Mouse (Mus musculus) kidney, postnatal 0 days (tissue): ENCODE measurements around the gene Apobec3. TPM values are rescaled to one million over a fixed set of nuclear protein-coding genes. Genes with fewer than 3 reads are reported as not detected.
A peak's percentile ranks its signal among the peaks of the same experiment; 100 is the strongest.

Source experiments
- ATAC-seq: fragments of 200-750 bp; cut with Nextera tagmentation; replicated peaks from 2 replicates; pipeline ENCODE4 v1.8.0; 2017; ENCODE audit warnings: low read depth, moderate number of reproducible peaks, moderate TSS enrichment, moderate library complexity; ENCODE audit not compliant: low FRiP score
- DNase-seq: peaks from one replicate; pipeline ENCODE4 v3.0.0-alpha.2; 2016; ENCODE audit warnings: low spot score
- H3K27ac ChIP-seq: fragments of 300-500 bp; sonication (generic); 2 replicates; pipeline ENCODE4 v1.5.1; 2014; ENCODE audit warnings: mild to moderate bottlenecking
- H3K27me3 ChIP-seq: fragments of 300-500 bp; sonication (generic); 2 replicates; pipeline ENCODE4 v1.6.1; 2014; ENCODE audit warnings: low read length, mixed read lengths; ENCODE audit not compliant: insufficient read depth
- H3K36me3 ChIP-seq: fragments of 300-500 bp; sonication (generic); 2 replicates; pipeline ENCODE4 v1.6.1; 2014; ENCODE audit warnings: low read length, mixed read lengths; ENCODE audit not compliant: insufficient read depth
- H3K4me1 ChIP-seq: fragments of 300-500 bp; sonication (generic); replicated peaks from 2 replicates; pipeline ENCODE4 v1.6.1; 2014; ENCODE audit warnings: antibody characterized with exemption, low read length, mixed read lengths; ENCODE audit not compliant: insufficient read depth
- H3K4me2 ChIP-seq: fragments of 300-500 bp; sonication (generic); 2 replicates; pipeline ENCODE4 v1.6.1; 2014; ENCODE audit warnings: mild to moderate bottlenecking, low read length, moderate library complexity, mixed read lengths
- H3K4me3 ChIP-seq: fragments of 300-500 bp; sonication (generic); replicated peaks from 2 replicates; pipeline ENCODE4 v1.5.1; 2014; ENCODE audit warnings: low read depth, low read length
- H3K9ac ChIP-seq: fragments of 300-500 bp; sonication (generic); 2 replicates; pipeline ENCODE4 v1.6.1; 2014; ENCODE audit warnings: low read depth, low read length
- H3K9me3 ChIP-seq: fragments of 300-500 bp; sonication (generic); replicated peaks from 2 replicates; pipeline ENCODE4 v1.6.1; 2016; ENCODE audit warnings: low read length, inconsistent platforms, mixed read lengths
- CTCF ChIP-seq: IDR thresholded peaks from 2 replicates; pipeline ENCODE4 v1.5.1; 2016; ENCODE audit warnings: antibody characterized with exemption, low read depth, mild to moderate bottlenecking, moderate library complexity
- WGBS: fragments of 180-500 bp; shearing (Covaris S2); extraction: QIAGEN DNeasy Blood & Tissue Kit; methylation state at CpG from one replicate; pipeline ENCODE4 v1.1.7; 2014; 5-methylcytosine and 5-hydroxymethylcytosine counted together
- polyA plus RNA-seq: library from polyadenylated mRNA; unstranded; fragments of >200 nt; fragmentation: Nextera tagmentation; extraction: Ambion mirVana; gene quantifications from 2 replicates; pipeline ENCODE4 v1.2.1, GENCODE M21; 2015

Gene Apobec3
- polyA plus RNA-seq, 1 experiment from 2014 or later, result 26.1 TPM

DNA sequence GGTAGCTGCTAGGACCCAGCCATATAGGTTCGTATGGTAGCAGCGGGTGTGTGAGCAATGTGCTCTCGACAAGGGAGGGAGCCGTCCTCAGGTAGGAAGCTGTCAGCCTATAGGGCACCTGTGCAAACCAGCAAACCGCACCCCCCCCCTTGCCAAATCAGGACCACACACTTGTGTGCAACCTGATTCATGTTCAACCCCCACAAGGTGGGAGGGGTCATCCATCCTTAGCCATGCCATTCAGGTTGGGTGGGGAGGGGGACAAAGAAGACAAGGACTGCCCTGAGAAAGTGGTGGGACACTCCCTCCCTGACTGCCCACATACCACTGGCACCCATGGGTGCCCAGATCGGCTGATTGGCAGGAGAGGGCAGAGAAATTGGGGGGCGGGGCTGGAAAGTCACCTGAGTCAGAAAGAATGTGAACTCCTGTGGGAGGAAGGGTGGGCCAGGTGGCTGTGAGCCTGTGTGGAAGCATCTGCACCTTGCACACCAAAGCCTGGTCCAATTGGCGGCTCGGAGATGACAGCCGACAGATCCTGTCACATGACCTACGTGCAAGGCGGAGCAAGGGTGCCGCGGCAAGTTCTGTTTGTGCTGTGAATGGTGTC is 25.8 kb downstream of the Apobec3 start:
- Histone ChIP-seq H3K27ac (no peak overlapping the region), H3K9me3 (no peaks in the 10 kb centered on the region), H3K27me3 (no peaks in the 10 kb centered on the region), H3K4me1 (no peaks in the 10 kb centered on the region), H3K36me3 (no peaks in the 10 kb centered on the region), H3K9ac (no peak overlapping the region), H3K4me3 (no peak overlapping the region), H3K4me2 (no peak overlapping the region)
- DNase-seq (no peak), ATAC-seq (no peak)
- TF ChIP-seq CTCF, result no peak
- 89% methylated on average over 14 of the region's 14 CpGs for WGBS

GRCm38 (mm10) chr15:79918485-79918884 is 27.0 kb downstream of the Apobec3 start:
- H3K4me1 ChIP-seq, result no peaks in the 10 kb centered on the region
- H3K4me3 ChIP-seq, result no peak overlapping the region
- DNase-seq (no peak), ATAC-seq (no peak)
- whole genome bisulfite sequencing, result 86% methylated on average over 16 of the region's 16 CpGs
- no peaks in the 10 kb centered on the region for H3K9me3 ChIP-seq
- no peak overlapping the region for H3K27ac ChIP-seq
- H3K27me3 ChIP-seq, result no peaks in the 10 kb centered on the region
- no peak overlapping the region for H3K9ac ChIP-seq
- no peak overlapping the region for H3K4me2 ChIP-seq
- TF ChIP-seq CTCF, result no peak
- H3K36me3 ChIP-seq, result no peaks in the 10 kb centered on the region

DNA sequence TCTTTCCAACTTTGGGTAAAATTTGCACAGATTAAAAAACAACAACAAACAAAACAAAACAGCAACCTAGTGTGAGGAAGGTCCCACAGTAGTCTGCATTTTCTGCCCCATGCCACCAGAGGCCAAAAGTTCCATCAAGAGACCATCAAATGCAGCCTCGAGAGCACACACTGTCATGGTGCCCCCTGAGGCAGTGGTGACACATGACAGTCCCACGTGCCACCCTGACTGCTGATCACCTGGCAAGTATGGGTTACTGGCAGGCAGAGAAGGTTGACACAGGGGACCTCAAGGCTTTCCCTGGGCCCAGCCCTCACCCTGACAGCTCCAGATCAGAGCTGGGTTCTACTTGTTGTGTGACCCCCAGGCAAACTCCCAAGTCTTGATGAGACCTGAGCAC is 28.3 kb downstream of the Apobec3 start:
- DNase-seq, result no peak
- Histone ChIP-seq H3K4me2 (no peak overlapping the region), H3K27me3 (no peaks in the 10 kb centered on the region), H3K27ac (no peak overlapping the region), H3K9ac (no peak overlapping the region), H3K9me3 (no peaks in the 10 kb centered on the region), H3K4me1 (no peaks in the 10 kb centered on the region), H3K4me3 (no peak overlapping the region), H3K36me3 (no peaks in the 10 kb centered on the region)
- no peak for ATAC-seq
- TF ChIP-seq CTCF, result no peak
- 26% methylated on average over 2 of the region's 2 CpGs for WGBS

GRCm38 (mm10) chr15:79926856-79927416 is 35.5 kb downstream of the Apobec3 start:
- Histone ChIP-seq H3K9ac (peak overlapping the region; percentile 68; the same call in 1 of the 2 replicates), H3K4me2 (peak overlapping the region; percentile 70), H3K4me1 (peaks cover 10% of the 10 kb centered on the region; the same call in 1 of the 2 replicates), H3K9me3 (no peaks in the 10 kb centered on the region), H3K27ac (peak overlapping the region; percentile 88), H3K36me3 (no peaks in the 10 kb centered on the region), H3K4me3 (no peak overlapping the region), H3K27me3 (no peaks in the 10 kb centered on the region)
- TF ChIP-seq CTCF, result no peak
- 80% methylated on average over 11 of the region's 11 CpGs for WGBS
- ATAC-seq (no peak), DNase-seq (no peak)

- peak overlapping the region; percentile 88 for H3K27ac ChIP-seq
- no peaks in the 10 kb centered on the region for H3K36me3 ChIP-seq
- peak overlapping the region; percentile 68 for H3K9ac ChIP-seq
- under 1% methylated on average over 29 of the region's 29 CpGs for WGBS
- peaks cover 14% of the 10 kb centered on the region; the same call in 1 of the 2 replicates for H3K4me1 ChIP-seq
- no peaks in the 10 kb centered on the region for H3K9me3 ChIP-seq
- TF ChIP-seq CTCF, result no peak
- H3K4me2 ChIP-seq, result peak overlapping the region; percentile 70
- DNase-seq (peak; percentile 95), ATAC-seq (peak; percentile 74)
- no peaks in the 10 kb centered on the region for H3K27me3 ChIP-seq
- peak overlapping the region; percentile 43 for H3K4me3 ChIP-seq
Measured at GRCm38 (mm10) chr15:79927637-79928122, 36.2 kb downstream of the Apobec3 start.

- WGBS, result 89% methylated on average over 3 of the region's 3 CpGs
- Histone ChIP-seq H3K36me3 (no peaks in the 10 kb centered on the region), H3K27ac (peak overlapping the region; percentile 88), H3K4me1 (peaks cover 14% of the 10 kb centered on the region; the same call in 1 of the 2 replicates), H3K4me3 (no peak overlapping the region), H3K9me3 (no peaks in the 10 kb centered on the region), H3K9ac (peak overlapping the region; percentile 68), H3K4me2 (peak overlapping the region; percentile 70), H3K27me3 (0 out of 2 replicates have a peak, but pooled peaks cover 2% of the 10 kb centered on the region)
- TF ChIP-seq CTCF, result no peak
- ATAC-seq (no peak), DNase-seq (no peak)
Measured at GRCm38 (mm10) chr15:79928316-79928715, 36.9 kb downstream of the Apobec3 start.
